Mouse (Mus musculus) right cerebral cortex, adult 2 months (tissue): Measurements from ENCODE around the gene Focad.

ENCODE experiments used
- DNase-seq, 2 experiments: peaks; one replicate each; pipeline ENCODE4 v3.0.0; 2021 to 2022; ENCODE audit warnings: low spot score in 2 of 2

The Focad gene

GRCm38 (mm10) chr4:88458093-88458492, 363.7 kb downstream of the Focad start:
- DNase-seq: no peak

GRCm38 (mm10) chr4:88458673-88459072, 364.2 kb downstream of the Focad start:
- DNase-seq: no peak
